Mouse (Mus musculus) CD4-positive helper T cell, adult 2 months (primary cell): ENCODE results near the gene Gadl1.

ENCODE experiments used
- DNase-seq: peaks from one replicate; pipeline ENCODE4 v3.0.0-alpha.2; 2012; ENCODE audit warnings: low read depth, missing footprints, low spot score

The Gadl1 gene

GRCm38 (mm10) chr9:115909155-115909554 is at the start of gene Gadl1:
TSS of gene Gadl1 (plus strand) at chr9:115909455.
- DNase-seq = no peak

GRCm38 (mm10) chr9:115862802-115863201 is 46.5 kb upstream of the Gadl1 start:
- DNase-seq = peak; percentile 34

GRCm38 (mm10) chr9:115863326-115863725 is 45.9 kb upstream of the Gadl1 start:
- peak; percentile 25 for DNase-seq

GRCm38 (mm10) chr9:115867277-115867676 is 42.0 kb upstream of the Gadl1 start:
- no peak for DNase-seq

GRCm38 (mm10) chr9:115870168-115870567 is 39.1 kb upstream of the Gadl1 start:
- DNase-seq = no peak

GRCm38 (mm10) chr9:115870640-115871039 is 38.6 kb upstream of the Gadl1 start:
- no peak for DNase-seq

GRCm38 (mm10) chr9:115880500-115880899 is 28.8 kb upstream of the Gadl1 start:
- no peak for DNase-seq

- DNase-seq = peak; percentile 22
These were observed 28.1 kb upstream of the Gadl1 start for GRCm38 (mm10) chr9:115881137-115881536.

- DNase-seq = no peak
These were observed 26.5 kb upstream of the Gadl1 start for GRCm38 (mm10) chr9:115882627-115883200.

- DNase-seq = no peak
These were observed 25.8 kb upstream of the Gadl1 start for GRCm38 (mm10) chr9:115883413-115883812.

- DNase-seq = no peak
These were observed 21.7 kb upstream of the Gadl1 start for GRCm38 (mm10) chr9:115887571-115887970.

- DNase-seq = no peak
These were observed 16.1 kb upstream of the Gadl1 start for GRCm38 (mm10) chr9:115893131-115893530.

GRCm38 (mm10) chr9:115893947-115894346 is 15.3 kb upstream of the Gadl1 start:
- no peak for DNase-seq

- no peak for DNase-seq
These were observed 930 bp upstream of the Gadl1 start for GRCm38 (mm10) chr9:115908325-115908724.

- no peak for DNase-seq
These were observed 4.8 kb downstream of the Gadl1 start for GRCm38 (mm10) chr9:115914006-115914405.

- no peak for DNase-seq
These were observed 6.5 kb downstream of the Gadl1 start for GRCm38 (mm10) chr9:115915586-115916270.

- DNase-seq = no peak
These were observed 10.5 kb downstream of the Gadl1 start for GRCm38 (mm10) chr9:115919736-115920135.

- DNase-seq = no peak
These were observed 13.4 kb downstream of the Gadl1 start for GRCm38 (mm10) chr9:115922662-115923061.

- no peak for DNase-seq
These were observed 14.8 kb downstream of the Gadl1 start for GRCm38 (mm10) chr9:115924094-115924493.

- DNase-seq = no peak
These were observed 22.5 kb downstream of the Gadl1 start for GRCm38 (mm10) chr9:115931803-115932202.

GRCm38 (mm10) chr9:115932741-115933140 is 23.5 kb downstream of the Gadl1 start:
- DNase-seq = no peak

- DNase-seq = no peak
These were observed 24.1 kb downstream of the Gadl1 start for GRCm38 (mm10) chr9:115933243-115933964.

GRCm38 (mm10) chr9:115934288-115934687 is 25.0 kb downstream of the Gadl1 start:
- no peak for DNase-seq
